Mouse (Mus musculus): ENCODE results near the gene Tmem205. TPM values are rescaled to one million over a fixed set of nuclear protein-coding genes. Genes with fewer than 3 reads are reported as not detected.
A peak's percentile ranks its signal among the peaks of the same experiment; 100 is the strongest.

Gene Tmem205
- polyA plus RNA-seq, 1 experiment from 2014 or later = 28.5 TPM

- Histone ChIP-seq H3K9me3 (replicated peaks; ENCODE audit: control insufficient read depth, low read length) (no peaks in the 10 kb centered on the region), H3K9ac (replicated peaks; ENCODE audit: low read length) (no peak overlapping the region), H3K4me3 (ENCODE audit: low read depth, low read length) (no peak overlapping the region), H3K36me3 (replicated peaks; ENCODE audit: control insufficient read depth, insufficient read depth, low read depth, low read length) (no peaks in the 10 kb centered on the region), H3K4me1 (ENCODE audit: control insufficient read depth, insufficient read depth, low read length) (no peaks in the 10 kb centered on the region), H3K27ac (replicated peaks; ENCODE audit: low read depth, low read length) (no peak overlapping the region), H3K4me2 (ENCODE audit: low read depth, low read length) (no peak overlapping the region), H3K27me3 (ENCODE audit: control insufficient read depth, insufficient read depth, low read length) (peaks cover 3% of the 10 kb centered on the region; the same call in 1 of the 2 replicates)
- 85% methylated on average over 3 of the region's 3 CpGs for WGBS
- DNase-seq (ENCODE audit: low spot score) = no peak
- no peak for ATAC-seq (replicated peaks; ENCODE audit: insufficient number of reproducible peaks, low FRiP score, low TSS enrichment, low read depth)
These were observed 27.3 kb upstream of the Tmem205 start for GRCm38 (mm10) chr9:21954635-21955034.

- peak; percentile 10 for DNase-seq (ENCODE audit: low spot score)
- 16% methylated on average over 3 of the region's 3 CpGs for WGBS
- no peaks in the 10 kb centered on the region for H3K27me3 ChIP-seq (ENCODE audit: control insufficient read depth, insufficient read depth, low read length)
These were observed 26.2 kb upstream of the Tmem205 start for GRCm38 (mm10) chr9:21953600-21953999.

GRCm38 (mm10) chr9:21951977-21952376 lies 24.6 kb upstream of the Tmem205 start:
- ATAC-seq (replicated peaks; ENCODE audit: insufficient number of reproducible peaks, low FRiP score, low TSS enrichment, low read depth) (no peak), DNase-seq (ENCODE audit: low spot score) (no peak)
- H3K27ac ChIP-seq (replicated peaks; ENCODE audit: low read depth, low read length) = no peak overlapping the region
- no peaks in the 10 kb centered on the region; the same call in 1 of the 2 replicates for H3K4me1 ChIP-seq (ENCODE audit: control insufficient read depth, insufficient read depth, low read length)
- H3K36me3 ChIP-seq (replicated peaks; ENCODE audit: control insufficient read depth, insufficient read depth, low read depth, low read length) = no peaks in the 10 kb centered on the region
- H3K27me3 ChIP-seq (ENCODE audit: control insufficient read depth, insufficient read depth, low read length) = 0 out of 2 replicates have a peak, but pooled peaks cover 3% of the 10 kb centered on the region
- no peak overlapping the region for H3K9ac ChIP-seq (replicated peaks; ENCODE audit: low read length)
- no peaks in the 10 kb centered on the region for H3K9me3 ChIP-seq (replicated peaks; ENCODE audit: control insufficient read depth, low read length)
- H3K4me2 ChIP-seq (ENCODE audit: low read depth, low read length) = no peak overlapping the region
- WGBS = 81% methylated on average over 3 of the region's 3 CpGs
- H3K4me3 ChIP-seq (ENCODE audit: low read depth, low read length) = no peak overlapping the region

More at GRCm38 (mm10) chr9:21953600-21953999, 26.2 kb upstream of the Tmem205 start:
- no peak overlapping the region for H3K9ac ChIP-seq (replicated peaks; ENCODE audit: low read length)
- no peak overlapping the region for H3K27ac ChIP-seq (replicated peaks; ENCODE audit: low read depth, low read length)
- ATAC-seq (replicated peaks; ENCODE audit: insufficient number of reproducible peaks, low FRiP score, low TSS enrichment, low read depth) = no peak
- no peak overlapping the region for H3K4me2 ChIP-seq (ENCODE audit: low read depth, low read length)
- no peaks in the 10 kb centered on the region for H3K4me1 ChIP-seq (ENCODE audit: control insufficient read depth, insufficient read depth, low read length)
- H3K9me3 ChIP-seq (replicated peaks; ENCODE audit: control insufficient read depth, low read length) = no peaks in the 10 kb centered on the region
- no peaks in the 10 kb centered on the region for H3K36me3 ChIP-seq (replicated peaks; ENCODE audit: control insufficient read depth, insufficient read depth, low read depth, low read length)
- H3K4me3 ChIP-seq (ENCODE audit: low read depth, low read length) = no peak overlapping the region

GRCm38 (mm10) chr9:21950322-21950721 lies 23.0 kb upstream of the Tmem205 start:
- Histone ChIP-seq H3K27ac (replicated peaks; ENCODE audit: low read depth, low read length) (no peak overlapping the region), H3K36me3 (replicated peaks; ENCODE audit: control insufficient read depth, insufficient read depth, low read depth, low read length) (no peaks in the 10 kb centered on the region), H3K4me1 (ENCODE audit: control insufficient read depth, insufficient read depth, low read length) (no peaks in the 10 kb centered on the region; the same call in 1 of the 2 replicates), H3K9ac (replicated peaks; ENCODE audit: low read length) (no peak overlapping the region), H3K9me3 (replicated peaks; ENCODE audit: control insufficient read depth, low read length) (no peaks in the 10 kb centered on the region), H3K27me3 (ENCODE audit: control insufficient read depth, insufficient read depth, low read length) (0 out of 2 replicates have a peak, but pooled peaks cover 3% of the 10 kb centered on the region), H3K4me2 (ENCODE audit: low read depth, low read length) (no peak overlapping the region), H3K4me3 (ENCODE audit: low read depth, low read length) (no peak overlapping the region)
- DNase-seq (ENCODE audit: low spot score) (peak; percentile 79), ATAC-seq (replicated peaks; ENCODE audit: insufficient number of reproducible peaks, low FRiP score, low TSS enrichment, low read depth) (no peak)
- 16% methylated on average over 11 of the region's 11 CpGs for WGBS

- Histone ChIP-seq H3K36me3 (replicated peaks; ENCODE audit: control insufficient read depth, insufficient read depth, low read depth, low read length) (no peaks in the 10 kb centered on the region), H3K9me3 (replicated peaks; ENCODE audit: control insufficient read depth, low read length) (no peaks in the 10 kb centered on the region), H3K4me1 (ENCODE audit: control insufficient read depth, insufficient read depth, low read length) (no peaks in the 10 kb centered on the region; the same call in 1 of the 2 replicates), H3K27me3 (ENCODE audit: control insufficient read depth, insufficient read depth, low read length) (0 out of 2 replicates have a peak, but pooled peaks cover 3% of the 10 kb centered on the region), H3K4me2 (ENCODE audit: low read depth, low read length) (no peak overlapping the region), H3K4me3 (ENCODE audit: low read depth, low read length) (no peak overlapping the region), H3K9ac (replicated peaks; ENCODE audit: low read length) (no peak overlapping the region), H3K27ac (replicated peaks; ENCODE audit: low read depth, low read length) (no peak overlapping the region)
- ATAC-seq (replicated peaks; ENCODE audit: insufficient number of reproducible peaks, low FRiP score, low TSS enrichment, low read depth) (no peak), DNase-seq (ENCODE audit: low spot score) (no peak)
- WGBS = 74% methylated on average over 6 of the region's 6 CpGs
These were observed 21.4 kb upstream of the Tmem205 start for GRCm38 (mm10) chr9:21948790-21949189.

GRCm38 (mm10) chr9:21948146-21948545 lies 20.8 kb upstream of the Tmem205 start:
- Histone ChIP-seq H3K36me3 (replicated peaks; ENCODE audit: control insufficient read depth, insufficient read depth, low read depth, low read length) (no peaks in the 10 kb centered on the region), H3K9me3 (replicated peaks; ENCODE audit: control insufficient read depth, low read length) (no peaks in the 10 kb centered on the region), H3K4me3 (ENCODE audit: low read depth, low read length) (no peak overlapping the region), H3K27ac (replicated peaks; ENCODE audit: low read depth, low read length) (no peak overlapping the region), H3K27me3 (ENCODE audit: control insufficient read depth, insufficient read depth, low read length) (0 out of 2 replicates have a peak, but pooled peaks cover 3% of the 10 kb centered on the region), H3K4me2 (ENCODE audit: low read depth, low read length) (no peak overlapping the region), H3K9ac (replicated peaks; ENCODE audit: low read length) (no peak overlapping the region), H3K4me1 (ENCODE audit: control insufficient read depth, insufficient read depth, low read length) (no peaks in the 10 kb centered on the region; the same call in 1 of the 2 replicates)
- DNase-seq (ENCODE audit: low spot score) = no peak
- 60% methylated on average over 8 of the region's 8 CpGs for WGBS
- no peak for ATAC-seq (replicated peaks; ENCODE audit: insufficient number of reproducible peaks, low FRiP score, low TSS enrichment, low read depth)

- 0 out of 2 replicates have a peak, but pooled peaks cover 3% of the 10 kb centered on the region for H3K27me3 ChIP-seq (ENCODE audit: control insufficient read depth, insufficient read depth, low read length)
- no peak for DNase-seq (ENCODE audit: low spot score)
- peak overlapping the region; percentile 19; the same call in 1 of the 2 replicates for H3K4me2 ChIP-seq (ENCODE audit: low read depth, low read length)
- WGBS = 4% methylated on average over 28 of the region's 28 CpGs
- H3K4me1 ChIP-seq (ENCODE audit: control insufficient read depth, insufficient read depth, low read length) = no peaks in the 10 kb centered on the region; the same call in 1 of the 2 replicates
- H3K9me3 ChIP-seq (replicated peaks; ENCODE audit: control insufficient read depth, low read length) = no peaks in the 10 kb centered on the region
- ATAC-seq (replicated peaks; ENCODE audit: insufficient number of reproducible peaks, low FRiP score, low TSS enrichment, low read depth) = no peak
- no peak overlapping the region for H3K9ac ChIP-seq (replicated peaks; ENCODE audit: low read length)
- no peak overlapping the region for H3K27ac ChIP-seq (replicated peaks; ENCODE audit: low read depth, low read length)
- no peaks in the 10 kb centered on the region for H3K36me3 ChIP-seq (replicated peaks; ENCODE audit: control insufficient read depth, insufficient read depth, low read depth, low read length)
- no peak overlapping the region for H3K4me3 ChIP-seq (ENCODE audit: low read depth, low read length)
These were observed 20.3 kb upstream of the Tmem205 start for GRCm38 (mm10) chr9:21947540-21948130.

- H3K27ac ChIP-seq (replicated peaks; ENCODE audit: low read depth, low read length) = no peak overlapping the region
- H3K4me2 ChIP-seq (ENCODE audit: low read depth, low read length) = no peak overlapping the region
- ATAC-seq (replicated peaks; ENCODE audit: insufficient number of reproducible peaks, low FRiP score, low TSS enrichment, low read depth) = no peak
- DNase-seq (ENCODE audit: low spot score) = peak; percentile 10
- H3K36me3 ChIP-seq (replicated peaks; ENCODE audit: control insufficient read depth, insufficient read depth, low read depth, low read length) = no peaks in the 10 kb centered on the region
- no peaks in the 10 kb centered on the region for H3K9me3 ChIP-seq (replicated peaks; ENCODE audit: control insufficient read depth, low read length)
- 0 out of 2 replicates have a peak, but pooled peaks cover 3% of the 10 kb centered on the region for H3K27me3 ChIP-seq (ENCODE audit: control insufficient read depth, insufficient read depth, low read length)
- H3K9ac ChIP-seq (replicated peaks; ENCODE audit: low read length) = no peak overlapping the region
- H3K4me3 ChIP-seq (ENCODE audit: low read depth, low read length) = no peak overlapping the region
- H3K4me1 ChIP-seq (ENCODE audit: control insufficient read depth, insufficient read depth, low read length) = no peaks in the 10 kb centered on the region; the same call in 1 of the 2 replicates
- 20% methylated on average over 23 of the region's 23 CpGs for WGBS
These were observed 16.9 kb upstream of the Tmem205 start for GRCm38 (mm10) chr9:21944267-21944666.
